27 mouse cellular contexts compared by ENCODE assay signal in genomic region chr2:65516703-65517102, GRCm38 (mm10). TPM values are rescaled to one million over a fixed set of nuclear protein-coding genes. Genes with fewer than 3 reads are reported as not detected.
DNase-seq lines count a peak whose midpoint lies in the region; ATAC-seq and TF ChIP-seq lines count a peak whose summit lies in the region.
"Had no signal": no experiment of that assay in that cellular context is flagged by ENCODE, and none has a peak within 500 bp of the region (broad histone marks: within the 10 kb centered on the region; RNA-seq: fewer than 3 reads in every experiment).

No protein-coding gene starts in this region.

- TF ChIP-seq POLR2A in lung, adult 2 months (IDR thresholded peaks at IDR 0.05; ENCODE audit: borderline replicate concordance, extremely low read depth, low read depth, low read length), result no peak

- H3K9me3 ChIP-seq in lung, postnatal 0 days (ENCODE audit: low read length), result no peaks in the 10 kb centered on the region
- H3K9me3 ChIP-seq in limb, embryonic 10.5 days (replicated peaks), result no peaks in the 10 kb centered on the region
- no peaks in the 10 kb centered on the region for H3K9me3 ChIP-seq in forebrain, embryonic 14.5 days (replicated peaks; ENCODE audit: control insufficient read depth, low read length)
- H3K9me3 ChIP-seq: embryonic facial prominence, embryonic 12.5 days; embryonic facial prominence, embryonic 15.5 days; forebrain, embryonic 12.5 days; hindbrain, embryonic 12.5 days; hindbrain, embryonic 15.5 days had no signal

- WGBS in lung, adult 2 months, result 30% methylated on average over 6 of the region's 6 CpGs
- 25% methylated on average over 6 of the region's 6 CpGs for WGBS in lung, postnatal 0 days
- 72% methylated on average over 6 of the region's 6 CpGs for WGBS in limb, embryonic 10.5 days
- WGBS in forebrain, embryonic 14.5 days, result 83% methylated on average over 6 of the region's 6 CpGs

- H3K27ac ChIP-seq in lung, postnatal 0 days (ENCODE audit: low read length), result no peak overlapping the region
- H3K27ac ChIP-seq in limb, embryonic 10.5 days, result no peak overlapping the region
- H3K27ac ChIP-seq in forebrain, embryonic 14.5 days (ENCODE audit: low read depth, low read length), result no peak overlapping the region
- H3K27ac ChIP-seq: embryonic facial prominence, embryonic 12.5 days; embryonic facial prominence, embryonic 15.5 days; forebrain, embryonic 12.5 days; hindbrain, embryonic 12.5 days; hindbrain, embryonic 15.5 days had no signal

- H3K4me1 ChIP-seq in lung, adult 2 months (ENCODE audit: control insufficient read depth, insufficient read depth, low read length), result no peaks in the 10 kb centered on the region
- no peaks in the 10 kb centered on the region for H3K4me1 ChIP-seq in lung, postnatal 0 days (ENCODE audit: insufficient read depth, low read depth, low read length)
- no peaks in the 10 kb centered on the region for H3K4me1 ChIP-seq in limb, embryonic 10.5 days
- H3K4me1 ChIP-seq in forebrain, embryonic 14.5 days (ENCODE audit: control insufficient read depth, insufficient read depth, low read length), result no peaks in the 10 kb centered on the region
- H3K4me1 ChIP-seq: embryonic facial prominence, embryonic 12.5 days; embryonic facial prominence, embryonic 15.5 days; forebrain, embryonic 12.5 days; hindbrain, embryonic 12.5 days; hindbrain, embryonic 15.5 days had no signal

- H3K9ac ChIP-seq in lung, postnatal 0 days (replicated peaks; ENCODE audit: low read depth), result no peak overlapping the region
- H3K9ac ChIP-seq in forebrain, embryonic 14.5 days (ENCODE audit: low read length), result no peak overlapping the region
- H3K9ac ChIP-seq: embryonic facial prominence, embryonic 12.5 days; embryonic facial prominence, embryonic 15.5 days; forebrain, embryonic 12.5 days; hindbrain, embryonic 12.5 days; hindbrain, embryonic 15.5 days had no signal

- TF ChIP-seq EP300 in lung, postnatal 0 days (IDR thresholded peaks at IDR 0.05), result 0 out of 2 replicates have a peak, but pooled peaks have one; percentile 24

- H3K4me3 ChIP-seq in lung, adult 2 months (replicated peaks; ENCODE audit: extremely low read depth, low read depth, low read length), result no peak overlapping the region
- no peak overlapping the region for H3K4me3 ChIP-seq in lung, postnatal 0 days (ENCODE audit: low read depth, low read length)
- no peak overlapping the region for H3K4me3 ChIP-seq in limb, embryonic 10.5 days
- no peak overlapping the region for H3K4me3 ChIP-seq in forebrain, embryonic 14.5 days (ENCODE audit: low read depth, low read length)
- H3K4me3 ChIP-seq: embryonic facial prominence, embryonic 12.5 days; embryonic facial prominence, embryonic 15.5 days; forebrain, embryonic 12.5 days; hindbrain, embryonic 12.5 days; hindbrain, embryonic 15.5 days had no signal

- TF ChIP-seq CTCF in lung, adult 2 months (IDR thresholded peaks at IDR 0.05; ENCODE audit: insufficient read depth, low read length), result no peak
- no peak for TF ChIP-seq CTCF in lung, postnatal 0 days (IDR thresholded peaks at IDR 0.05)

- H3K27me3 ChIP-seq in lung, postnatal 0 days (replicated peaks; ENCODE audit: insufficient read depth, low read length), result no peaks in the 10 kb centered on the region
- H3K27me3 ChIP-seq in limb, embryonic 10.5 days (ENCODE audit: low read depth, poor library complexity, severe bottlenecking), result no peaks in the 10 kb centered on the region
- H3K27me3 ChIP-seq in forebrain, embryonic 14.5 days (replicated peaks; ENCODE audit: control insufficient read depth, insufficient read depth, low read length), result no peaks in the 10 kb centered on the region
- H3K27me3 ChIP-seq: CH12.LX; embryonic facial prominence, embryonic 12.5 days; embryonic facial prominence, embryonic 15.5 days; forebrain, embryonic 12.5 days; hindbrain, embryonic 12.5 days; hindbrain, embryonic 15.5 days had no signal

- H3K36me3 ChIP-seq in lung, postnatal 0 days (ENCODE audit: insufficient read depth, low read length), result no peaks in the 10 kb centered on the region
- no peaks in the 10 kb centered on the region for H3K36me3 ChIP-seq in limb, embryonic 10.5 days
- peaks cover 9% of the 10 kb centered on the region; the same call in 1 of the 2 replicates for H3K36me3 ChIP-seq in forebrain, embryonic 14.5 days (ENCODE audit: control insufficient read depth, insufficient read depth, low read length)
- H3K36me3 ChIP-seq: embryonic facial prominence, embryonic 12.5 days; embryonic facial prominence, embryonic 15.5 days; forebrain, embryonic 12.5 days; G1E had no signal

- no peak overlapping the region for H3K4me2 ChIP-seq in lung, postnatal 0 days (replicated peaks; ENCODE audit: low read depth, low read length)
- no peak overlapping the region for H3K4me2 ChIP-seq in forebrain, embryonic 14.5 days (ENCODE audit: low read length)
- H3K4me2 ChIP-seq: embryonic facial prominence, embryonic 12.5 days; embryonic facial prominence, embryonic 15.5 days; forebrain, embryonic 12.5 days; heart, embryonic 11.5 days; hindbrain, embryonic 12.5 days; hindbrain, embryonic 15.5 days had no signal

- ATAC-seq in lung, postnatal 0 days, result 0 out of 2 replicates have a peak, but pooled peaks have one; percentile 14
- ATAC-seq in forebrain, embryonic 14.5 days, result no peak
- ATAC-seq: forebrain, embryonic 16.5 days; Patski had no signal

- DNase-seq in lung, adult 18-20 months, result peak; percentile 10 to 36
- no peak for DNase-seq in lung, adult 2 months
- peak; percentile 53 for DNase-seq in lung, postnatal 0 days (ENCODE audit: low spot score)
- DNase-seq in lung, postnatal 25 days (ENCODE audit: low spot score), result peak; percentile 48
- no peak for DNase-seq in ovary, adult 18-20 months (ENCODE audit: low spot score)
- DNase-seq in limb, embryonic 10.5 days (ENCODE audit: low spot score), result no peak
- DNase-seq in forebrain, embryonic 14.5 days (ENCODE audit: low spot score), result no peak
- DNase-seq: adrenal gland, postnatal 10 days; adrenal gland, postnatal 36 days; B cell, adult 2 months; cerebellum, adult 11 months; cerebellum, adult 2 months; cerebellum, adult 9-11 months; cerebellum, postnatal 25 days; gastrocnemius, postnatal 10 days; gastrocnemius, postnatal 36 days; heart, adult 11 months had no signal

RNA-seq across cellular contexts. Expression of gene Scn3a, which starts 50.7 kb away (rescaled TPM):
- polyA plus RNA-seq in lung, adult 2 months (2012; rRNA removed), result 7.9 and 13.5 TPM in 2 replicates
- polyA plus RNA-seq in lung, postnatal 0 days (2015; fragmentation: Nextera tagmentation; extraction: Ambion mirVana), result 0.73 and 1.00 TPM in 2 replicates
- 0.95 and 1.6 TPM in 2 replicates for polyA plus RNA-seq in limb, embryonic 10.5 days (2016; fragmentation: Nextera tagmentation; extraction: Ambion mirVana)
- 37.5 and 43.9 TPM in 2 replicates for polyA plus RNA-seq in forebrain, embryonic 14.5 days (2014; fragmentation: Nextera tagmentation; extraction: Ambion mirVana)
- polyA plus RNA-seq: G1E had no signal

Comparison
In these comparisons a context has a peak if more than half of its experiments do, and no peak if none do; other contexts are left out.
1. DNase-seq: peak in lung, adult 18-20 months (2 of 2), lung, postnatal 0 days (single experiment) and lung, postnatal 25 days (single experiment); none in lung, adult 2 months (single experiment), ovary, adult 18-20 months (single experiment), limb, embryonic 10.5 days (single experiment) and forebrain, embryonic 14.5 days (single experiment).